Mouse (Mus musculus): Measurements from ENCODE around the gene Kcnh4.

Kcnh4 gene

DNA sequence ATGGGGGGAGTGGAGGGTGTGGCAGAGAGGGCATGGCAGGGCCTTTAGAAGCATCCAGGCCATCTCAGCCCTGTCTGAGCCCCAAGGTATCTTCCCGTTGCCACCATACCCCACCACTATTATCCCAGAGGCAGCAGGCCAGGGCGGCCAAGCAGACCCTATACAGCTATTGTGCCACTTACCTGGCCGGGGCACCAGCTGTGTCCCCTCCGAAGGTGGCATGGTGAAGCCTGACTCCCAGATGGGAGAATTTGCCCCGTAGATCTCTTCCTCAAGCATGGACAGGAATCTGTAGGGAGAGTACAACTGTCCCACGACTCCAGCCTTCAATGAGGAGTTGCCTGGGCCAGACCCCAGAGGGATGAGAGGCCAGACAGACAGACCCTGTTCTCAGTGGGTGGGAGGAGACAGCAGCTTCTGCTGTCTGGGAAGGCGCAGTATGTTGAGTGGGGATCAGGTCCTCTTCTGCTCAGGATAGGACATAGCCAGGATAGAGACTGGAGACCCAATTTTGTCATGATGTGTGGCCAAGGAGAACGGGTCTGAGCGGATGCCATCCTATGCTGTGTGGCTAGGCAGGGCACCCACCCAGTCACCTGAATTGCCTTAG is 50.4 kb downstream of the Kcnh4 start:
- no peak for DNase-seq

GRCm38 (mm10) chr11:100705095-100705747 is 54.5 kb downstream of the Kcnh4 start:
- no peak for DNase-seq

- DNase-seq, result peak in 1 of 2 experiments; percentile 36
Measured at GRCm38 (mm10) chr11:100703851-100704531, 55.8 kb downstream of the Kcnh4 start, which contains the start of gene Dhx58. Dhx58 (minus strand) TSS chr11:100704271.

- DNase-seq, result peak; percentile 74 to 75
Measured at GRCm38 (mm10) chr11:100703366-100703765, 56.4 kb downstream of the Kcnh4 start.

GRCm38 (mm10) chr11:100702906-100703305 is 56.8 kb downstream of the Kcnh4 start:
- no peak for DNase-seq

DNA sequence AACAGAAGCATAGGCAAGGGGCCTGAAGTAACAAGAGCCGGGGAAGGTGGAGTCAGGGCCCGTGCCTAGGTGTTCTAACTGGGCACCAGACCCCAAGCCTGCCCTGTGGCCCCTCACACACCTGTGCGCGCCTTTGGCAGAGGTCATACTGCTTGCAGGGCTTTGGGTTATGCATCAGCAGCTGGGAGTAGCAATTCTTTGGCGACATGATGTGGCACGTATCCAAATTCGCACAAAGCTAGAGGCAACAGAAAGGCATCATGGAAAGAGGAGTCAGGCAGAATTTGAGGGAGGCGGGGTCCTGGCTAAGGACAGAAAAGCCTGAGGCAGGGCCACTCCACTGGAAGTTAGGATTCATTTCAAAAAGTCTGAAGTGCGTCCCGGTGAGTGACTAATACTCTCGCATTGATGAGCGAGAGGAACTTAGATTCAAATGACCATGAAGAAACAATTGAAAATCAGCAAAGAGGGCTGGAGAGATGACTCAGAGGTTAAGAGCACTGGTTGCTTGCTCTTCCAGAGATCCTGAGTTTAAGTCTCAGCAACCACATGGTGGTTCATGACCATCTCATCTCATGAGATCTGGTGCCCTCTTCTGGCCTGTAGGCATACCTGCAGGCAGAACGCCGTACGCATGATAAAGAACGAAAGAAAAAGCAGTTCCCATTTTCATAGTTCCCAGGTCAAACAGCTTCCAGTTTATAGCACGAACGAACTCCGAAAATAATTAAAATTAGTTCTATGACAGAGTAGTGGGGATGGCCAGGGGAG is 57.5 kb downstream of the Kcnh4 start:
- peak; percentile 65 to 74 for DNase-seq

GRCm38 (mm10) chr11:100701301-100701700 is 58.4 kb downstream of the Kcnh4 start:
- peak; percentile 43 to 73 for DNase-seq

DNA sequence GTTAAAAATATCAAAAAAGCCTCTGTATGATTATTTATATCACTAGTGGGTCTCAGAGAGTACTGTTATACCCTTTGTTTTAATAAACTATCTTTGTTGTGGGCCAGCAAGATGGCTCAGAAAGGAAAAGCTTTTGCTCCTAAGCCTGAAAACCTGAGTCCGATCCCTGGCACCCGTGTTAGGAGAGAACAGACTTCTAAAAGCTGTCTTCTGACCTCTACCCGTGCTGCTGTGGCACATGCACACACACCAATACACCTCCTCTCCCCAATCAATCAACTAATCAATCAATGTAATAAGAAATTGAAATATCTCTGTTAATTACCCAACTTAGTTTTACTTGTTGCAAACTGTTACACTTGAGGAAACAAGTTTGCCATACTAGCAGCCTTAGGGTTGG is 59.0 kb downstream of the Kcnh4 start:
- DNase-seq, result no peak

DNA sequence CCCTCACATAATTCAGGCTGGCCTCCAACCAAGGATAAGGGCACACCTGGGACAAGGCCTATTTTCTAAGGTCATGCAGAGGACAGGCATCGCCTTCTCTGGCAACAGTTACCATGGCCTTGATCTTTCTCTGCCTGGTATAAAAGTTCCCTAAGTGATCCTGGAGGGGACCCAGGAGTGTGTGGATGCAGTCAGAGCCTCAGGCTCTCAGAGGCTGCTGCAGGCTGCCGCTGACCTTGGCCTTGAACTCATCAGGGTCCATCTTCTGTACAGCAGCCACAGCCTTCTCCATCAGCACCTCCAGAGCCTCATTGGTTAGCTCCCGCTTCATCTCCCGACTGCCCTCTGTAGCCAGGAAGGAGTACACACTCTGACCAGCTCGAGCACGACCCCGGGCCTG is 61.8 kb downstream of the Kcnh4 start:
- no peak for DNase-seq

GRCm38 (mm10) chr11:100694926-100695325 is 64.8 kb downstream of the Kcnh4 start:
- DNase-seq, result peak; percentile 61 to 88

DNA sequence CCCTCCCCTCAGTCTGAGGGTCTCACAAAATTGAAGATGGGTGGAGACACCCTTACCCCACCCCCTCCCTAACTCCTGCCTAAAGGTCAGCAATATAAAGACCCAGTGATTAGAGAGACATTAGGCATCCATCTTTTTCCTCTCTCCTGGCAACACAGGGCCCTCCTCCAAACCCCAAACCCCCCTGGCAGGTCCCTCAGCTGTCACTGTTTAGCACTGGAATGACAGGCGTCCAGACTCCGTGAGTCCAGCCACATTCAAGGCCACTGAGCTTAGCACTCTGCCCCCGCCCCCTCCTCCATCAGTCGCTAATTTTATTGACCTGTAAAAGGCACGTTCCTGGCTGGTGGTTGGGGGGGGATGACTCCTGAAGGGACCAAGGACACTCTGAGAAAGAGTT is 66.6 kb downstream of the Kcnh4 start:
- no peak for DNase-seq

DNA sequence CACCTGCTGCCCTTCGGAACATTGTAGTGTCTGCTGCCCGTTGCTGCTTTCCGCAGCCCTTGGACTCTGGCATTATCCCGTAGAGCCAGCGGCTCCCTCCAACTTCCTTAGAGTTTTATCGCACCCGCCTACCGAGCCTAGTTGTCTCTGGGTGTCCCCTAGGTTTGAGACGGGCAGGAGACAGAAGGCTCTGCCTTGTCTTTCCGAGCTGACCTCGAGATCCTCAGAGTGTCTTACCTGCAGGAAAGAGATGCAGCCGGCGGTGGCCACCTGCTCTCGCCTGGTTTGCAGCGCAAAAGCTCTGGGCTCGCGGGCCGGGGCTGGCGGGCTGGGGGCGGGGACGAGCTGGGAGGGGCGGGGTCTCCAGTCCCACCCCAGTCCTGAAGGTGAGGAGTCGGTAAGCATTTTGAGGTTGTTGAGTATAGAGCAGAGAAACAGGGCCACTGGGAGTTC is 67.6 kb downstream of the Kcnh4 start, which contains the start of gene Zfp385c:
Zfp385c (minus strand) TSS at position 292 of the 453 bp plus-strand sequence.
- peak; percentile 20 to 53 for DNase-seq

DNA sequence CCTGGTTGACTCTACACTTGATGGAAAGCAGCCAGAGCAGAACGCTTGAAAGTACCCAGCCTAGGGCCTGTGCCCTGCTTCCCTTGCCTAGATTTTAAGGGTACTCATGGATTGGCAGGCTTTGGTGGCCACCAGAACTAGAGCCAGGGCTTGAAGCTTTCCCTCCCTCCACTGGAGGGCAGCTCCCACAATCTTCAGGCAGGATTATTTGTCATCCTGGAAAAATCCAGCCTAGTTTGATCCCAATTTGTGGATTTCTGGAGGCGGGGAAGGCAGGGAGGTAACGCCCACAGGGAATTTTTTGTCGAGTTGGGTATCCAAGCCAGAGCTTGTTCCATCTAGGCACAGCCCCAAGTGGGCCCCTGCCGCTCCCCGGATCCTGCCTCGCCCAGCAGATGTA is 69.4 kb downstream of the Kcnh4 start:
- no peak for DNase-seq

Data from kidney, postnatal 36 days (tissue).